Mouse (Mus musculus) kidney, postnatal 0 days (tissue): ENCODE measurements around the gene Peg10. TPM values are rescaled to one million over a fixed set of nuclear protein-coding genes. Genes with fewer than 3 reads are reported as not detected.

ENCODE experiments used
- ATAC-seq: fragments of 200-750 bp; cut with Nextera tagmentation; replicated peaks from 2 replicates; pipeline ENCODE4 v1.8.0; 2017; ENCODE audit warnings: low read depth, moderate number of reproducible peaks, moderate TSS enrichment, moderate library complexity; ENCODE audit not compliant: low FRiP score
- DNase-seq: peaks from one replicate; pipeline ENCODE4 v3.0.0-alpha.2; 2016; ENCODE audit warnings: low spot score
- H3K27ac ChIP-seq: fragments of 300-500 bp; sonication (generic); 2 replicates; pipeline ENCODE4 v1.5.1; 2014; ENCODE audit warnings: mild to moderate bottlenecking
- H3K27me3 ChIP-seq: fragments of 300-500 bp; sonication (generic); 2 replicates; pipeline ENCODE4 v1.6.1; 2014; ENCODE audit warnings: low read length, mixed read lengths; ENCODE audit not compliant: insufficient read depth
- H3K36me3 ChIP-seq: fragments of 300-500 bp; sonication (generic); 2 replicates; pipeline ENCODE4 v1.6.1; 2014; ENCODE audit warnings: low read length, mixed read lengths; ENCODE audit not compliant: insufficient read depth
- H3K4me1 ChIP-seq: fragments of 300-500 bp; sonication (generic); replicated peaks from 2 replicates; pipeline ENCODE4 v1.6.1; 2014; ENCODE audit warnings: antibody characterized with exemption, low read length, mixed read lengths; ENCODE audit not compliant: insufficient read depth
- H3K4me2 ChIP-seq: fragments of 300-500 bp; sonication (generic); 2 replicates; pipeline ENCODE4 v1.6.1; 2014; ENCODE audit warnings: mild to moderate bottlenecking, low read length, moderate library complexity, mixed read lengths
- H3K4me3 ChIP-seq: fragments of 300-500 bp; sonication (generic); replicated peaks from 2 replicates; pipeline ENCODE4 v1.5.1; 2014; ENCODE audit warnings: low read depth, low read length
- H3K9ac ChIP-seq: fragments of 300-500 bp; sonication (generic); 2 replicates; pipeline ENCODE4 v1.6.1; 2014; ENCODE audit warnings: low read depth, low read length
- H3K9me3 ChIP-seq: fragments of 300-500 bp; sonication (generic); replicated peaks from 2 replicates; pipeline ENCODE4 v1.6.1; 2016; ENCODE audit warnings: low read length, inconsistent platforms, mixed read lengths
- CTCF ChIP-seq: IDR thresholded peaks from 2 replicates; pipeline ENCODE4 v1.5.1; 2016; ENCODE audit warnings: antibody characterized with exemption, low read depth, mild to moderate bottlenecking, moderate library complexity
- WGBS: fragments of 180-500 bp; shearing (Covaris S2); extraction: QIAGEN DNeasy Blood & Tissue Kit; methylation state at CpG from one replicate; pipeline ENCODE4 v1.1.7; 2014; 5-methylcytosine and 5-hydroxymethylcytosine counted together
- polyA plus RNA-seq: library from polyadenylated mRNA; unstranded; fragments of >200 nt; fragmentation: Nextera tagmentation; extraction: Ambion mirVana; gene quantifications from 2 replicates; pipeline ENCODE4 v1.2.1, GENCODE M21; 2015

Peg10 gene
- polyA plus RNA-seq, 1 experiment from 2014 or later: 1.2 TPM

DNA sequence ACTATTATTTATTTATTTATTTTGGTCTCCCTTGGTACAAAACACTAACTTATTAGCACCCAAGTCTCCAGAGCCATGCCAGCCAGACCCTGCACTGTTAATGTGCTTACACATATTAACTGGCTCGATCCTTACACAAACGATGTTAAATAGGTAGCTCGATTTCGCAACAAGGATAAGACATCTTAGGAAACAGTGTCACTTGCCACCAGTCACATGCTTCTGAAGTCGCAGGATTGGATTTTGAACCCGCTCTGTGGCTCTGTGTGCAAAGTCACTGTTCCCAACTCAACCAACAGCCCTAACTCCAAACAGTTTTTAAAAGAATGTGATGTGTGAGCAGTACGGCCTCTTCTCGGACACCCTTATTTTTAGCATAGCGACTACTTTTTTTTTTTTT is 10.7 kb upstream of the Peg10 start:
- no peak for ATAC-seq
- no peak overlapping the region for H3K4me3 ChIP-seq
- H3K9ac ChIP-seq: no peak overlapping the region
- no peaks in the 10 kb centered on the region for H3K4me1 ChIP-seq
- TF ChIP-seq CTCF: no peak
- H3K36me3 ChIP-seq: no peaks in the 10 kb centered on the region
- H3K9me3 ChIP-seq: no peaks in the 10 kb centered on the region
- H3K27ac ChIP-seq: no peak overlapping the region
- DNase-seq: no peak
- no peak overlapping the region for H3K4me2 ChIP-seq
- no peaks in the 10 kb centered on the region for H3K27me3 ChIP-seq
- WGBS: 90% methylated on average over 9 of the region's 9 CpGs

DNA sequence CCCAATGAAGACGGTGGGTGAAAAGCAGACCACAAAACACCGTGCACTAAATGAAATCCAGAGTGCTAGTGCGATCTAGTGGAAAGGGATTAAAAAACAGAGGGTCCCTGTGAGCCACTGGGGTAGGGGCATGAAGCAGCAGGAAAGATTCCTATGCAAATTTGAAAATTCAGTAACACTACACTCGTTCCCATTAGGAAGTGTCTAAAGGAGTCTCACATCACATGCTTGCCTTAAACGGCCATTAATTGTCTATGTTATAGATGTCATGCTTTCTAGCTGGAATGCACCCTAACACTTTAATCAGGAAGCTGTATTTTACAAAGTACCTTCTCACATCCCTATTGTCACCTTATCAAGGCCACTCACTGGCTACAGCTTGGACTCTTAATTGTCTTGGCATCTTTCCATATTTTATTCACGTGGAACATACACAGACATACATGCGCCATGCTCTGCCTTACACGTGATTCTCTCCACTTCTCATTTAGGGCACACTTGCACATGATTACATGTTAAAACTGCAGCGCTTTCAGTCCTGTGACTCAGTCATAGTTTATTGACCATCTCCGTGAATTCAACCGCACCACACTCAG is 9.0 kb upstream of the Peg10 start:
- Histone ChIP-seq H3K4me1 (no peaks in the 10 kb centered on the region), H3K9ac (no peak overlapping the region), H3K27ac (no peak overlapping the region), H3K4me2 (no peak overlapping the region), H3K36me3 (no peaks in the 10 kb centered on the region), H3K9me3 (no peaks in the 10 kb centered on the region), H3K4me3 (no peak overlapping the region), H3K27me3 (no peaks in the 10 kb centered on the region)
- ATAC-seq (no peak), DNase-seq (no peak)
- WGBS: 51% methylated on average over 11 of the region's 11 CpGs
- no peak for TF ChIP-seq CTCF

DNA sequence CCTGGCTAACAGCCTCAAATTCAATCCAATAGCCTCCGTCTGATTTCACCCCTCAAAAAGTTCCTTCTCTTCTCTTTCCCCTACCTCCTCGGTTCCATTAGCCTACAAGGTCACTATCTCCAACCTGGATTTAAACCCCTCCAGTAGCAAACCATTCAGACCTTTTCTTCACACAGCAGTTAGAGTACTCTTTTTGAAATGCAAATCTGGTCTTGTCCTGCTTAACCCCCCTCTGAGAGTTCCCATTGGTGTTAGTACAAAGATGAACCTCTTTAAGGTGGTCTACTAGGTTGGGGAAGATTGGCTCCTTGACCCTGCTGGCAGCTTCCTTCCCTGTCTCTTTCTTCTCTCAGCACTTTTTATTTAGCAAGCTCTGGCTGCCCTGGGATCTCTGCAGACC is 8.4 kb upstream of the Peg10 start:
- Histone ChIP-seq H3K9me3 (no peaks in the 10 kb centered on the region), H3K36me3 (no peaks in the 10 kb centered on the region), H3K4me2 (no peak overlapping the region), H3K9ac (no peak overlapping the region), H3K4me3 (no peak overlapping the region), H3K27me3 (no peaks in the 10 kb centered on the region), H3K4me1 (no peaks in the 10 kb centered on the region), H3K27ac (no peak overlapping the region)
- DNase-seq (no peak), ATAC-seq (no peak)
- no peak for TF ChIP-seq CTCF
- WGBS: 38% methylated on average over 2 of the region's 2 CpGs

DNA sequence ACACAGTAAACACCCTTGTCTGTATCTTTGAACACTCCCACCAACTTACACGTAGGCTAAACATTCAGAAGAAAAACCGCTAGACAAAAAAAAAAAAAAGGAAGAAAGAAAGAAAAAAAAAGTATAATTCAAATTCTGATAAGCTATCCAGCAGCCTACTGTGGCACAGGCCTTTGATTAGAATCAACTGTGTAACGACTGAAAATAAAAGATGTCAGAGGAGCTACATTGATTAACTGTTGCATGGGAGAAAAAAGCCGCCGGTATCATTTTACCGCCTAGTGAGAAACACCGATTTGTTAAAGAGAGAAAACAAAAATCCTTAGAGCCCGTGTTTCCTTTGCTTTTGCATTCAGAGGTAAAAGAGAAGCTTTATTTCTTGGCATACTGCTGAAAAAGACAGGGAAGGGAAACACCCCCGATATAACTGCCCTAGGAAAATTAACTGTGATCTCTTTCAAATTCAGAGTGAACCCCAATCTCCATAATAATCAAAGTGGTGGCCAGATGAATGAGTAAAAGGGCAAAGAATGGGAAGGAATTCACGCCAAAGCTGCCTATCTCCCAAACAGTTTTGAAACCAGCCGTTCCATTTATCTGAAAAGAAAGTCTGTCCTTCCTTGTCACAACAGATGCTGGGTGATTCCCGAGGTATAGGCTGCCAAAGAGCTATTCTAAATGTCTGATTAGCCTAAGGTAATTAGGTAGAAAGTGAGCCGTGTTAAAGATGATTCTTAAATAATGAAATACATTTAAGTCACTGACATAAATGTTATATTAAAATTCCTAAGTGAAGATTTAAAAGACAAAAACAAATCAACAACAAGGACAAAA is 7.4 kb upstream of the Peg10 start:
- WGBS: 33% methylated on average over 13 of the region's 13 CpGs
- ATAC-seq (no peak), DNase-seq (no peak)

DNA sequence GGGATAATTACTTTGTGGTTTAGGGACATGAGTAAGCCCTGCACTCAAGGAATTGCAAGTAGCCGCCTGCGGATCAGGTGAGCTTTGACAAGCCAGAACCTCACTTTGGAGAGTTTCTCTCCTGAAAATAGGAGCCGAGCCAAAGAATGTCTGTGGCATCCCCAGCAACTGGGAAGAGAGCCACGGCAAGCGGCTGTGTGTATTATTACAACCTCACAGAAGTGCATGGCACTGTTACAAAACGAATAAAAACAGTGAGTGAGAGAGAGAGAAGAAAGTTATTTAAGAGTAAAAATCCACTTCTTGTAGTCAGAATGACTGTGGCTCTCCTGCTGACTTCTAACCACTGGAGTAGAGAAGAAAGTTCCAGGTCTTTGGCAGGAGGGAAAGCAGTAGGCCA is 6.6 kb upstream of the Peg10 start:
- Histone ChIP-seq H3K4me2 (no peak overlapping the region), H3K36me3 (no peaks in the 10 kb centered on the region), H3K27ac (no peak overlapping the region), H3K27me3 (no peaks in the 10 kb centered on the region), H3K4me1 (no peaks in the 10 kb centered on the region), H3K9me3 (no peaks in the 10 kb centered on the region), H3K4me3 (no peak overlapping the region), H3K9ac (no peak overlapping the region)
- DNase-seq (peak; percentile 57), ATAC-seq (no peak)
- TF ChIP-seq CTCF: no peak
- WGBS: 45% methylated on average over 6 of the region's 6 CpGs

More for the DNA sequence above, 7.4 kb upstream of the Peg10 start:
- Histone ChIP-seq H3K9me3 (no peaks in the 10 kb centered on the region), H3K9ac (no peak overlapping the region), H3K4me2 (no peak overlapping the region), H3K4me3 (no peak overlapping the region), H3K27ac (no peak overlapping the region), H3K27me3 (no peaks in the 10 kb centered on the region), H3K4me1 (no peaks in the 10 kb centered on the region), H3K36me3 (no peaks in the 10 kb centered on the region)
- no peak for TF ChIP-seq CTCF

DNA sequence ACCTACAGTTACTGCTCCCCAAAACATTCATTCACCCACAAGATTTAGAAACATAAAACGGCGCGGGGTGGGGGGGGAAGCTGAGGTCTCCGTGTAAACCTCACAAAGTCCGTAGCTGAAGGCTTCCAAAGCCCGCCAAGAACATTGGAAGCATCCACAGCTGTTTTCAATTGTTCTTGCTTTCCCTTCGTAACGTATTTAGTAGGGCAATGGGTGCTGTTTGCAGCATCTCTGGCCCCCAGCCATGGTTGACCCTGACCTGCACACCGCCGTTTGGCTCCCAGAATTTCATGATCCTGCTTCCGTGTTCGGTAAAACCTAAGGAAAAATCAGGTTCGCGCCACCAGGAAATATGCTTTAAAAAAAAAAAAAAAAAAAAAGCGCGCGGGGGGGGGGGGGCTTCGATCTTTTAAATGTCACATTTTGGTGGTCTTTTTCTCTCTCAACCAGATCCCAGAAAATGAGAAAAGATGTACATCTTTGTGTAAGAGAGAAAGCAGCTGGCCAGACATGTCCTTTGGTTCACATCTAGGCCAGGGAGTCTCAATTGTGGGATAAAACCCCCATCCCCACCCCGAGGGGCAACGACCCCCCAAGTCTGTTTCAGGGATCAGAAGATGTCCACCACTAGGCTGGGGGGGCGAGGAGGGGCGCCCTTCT is 940 bp upstream of the Peg10 start:
- Histone ChIP-seq H3K9ac (peak overlapping the region; percentile 58), H3K36me3 (no peaks in the 10 kb centered on the region), H3K27me3 (no peaks in the 10 kb centered on the region), H3K27ac (peak overlapping the region; percentile 66; the same call in 1 of the 2 replicates), H3K4me1 (no peaks in the 10 kb centered on the region), H3K4me2 (peak overlapping the region; percentile 62), H3K4me3 (peak overlapping the region; percentile 42), H3K9me3 (no peaks in the 10 kb centered on the region)
- WGBS: 67% methylated on average over 22 of the region's 22 CpGs
- ATAC-seq: no peak
- no peak for TF ChIP-seq CTCF
- no peak for DNase-seq
